Mouse (Mus musculus) urinary bladder, postnatal 36 days (tissue): ENCODE results near the gene Wdr93.

Experiments
- DNase-seq, 2 experiments: peaks; one replicate each; pipeline ENCODE4 v3.0.0; 2022; ENCODE audit warnings: low spot score in 2 of 2, mixed read lengths in 1 of 2

Gene Wdr93

DNA sequence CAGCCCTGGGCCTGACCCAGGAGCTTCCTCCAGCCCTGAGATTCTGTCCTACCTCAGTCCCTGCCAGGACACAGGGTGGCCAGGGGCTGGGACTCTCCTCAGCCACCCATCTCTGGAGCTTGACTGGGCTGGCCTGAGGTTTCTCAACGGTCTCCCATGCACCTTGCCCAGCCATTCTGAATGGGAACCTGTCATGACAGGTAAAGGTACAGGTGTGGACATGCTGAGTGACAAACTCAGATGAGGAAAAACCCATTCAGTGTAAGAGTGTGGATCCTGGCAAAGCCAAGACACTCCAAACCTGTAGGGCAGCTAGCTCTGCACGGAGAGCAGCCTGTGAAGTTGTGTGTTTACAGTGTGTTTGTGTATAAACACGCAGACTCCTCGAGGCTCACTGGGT lies 57.4 kb downstream of the Wdr93 start:
- peak in 1 of 2 experiments; percentile 50 for DNase-seq

DNA sequence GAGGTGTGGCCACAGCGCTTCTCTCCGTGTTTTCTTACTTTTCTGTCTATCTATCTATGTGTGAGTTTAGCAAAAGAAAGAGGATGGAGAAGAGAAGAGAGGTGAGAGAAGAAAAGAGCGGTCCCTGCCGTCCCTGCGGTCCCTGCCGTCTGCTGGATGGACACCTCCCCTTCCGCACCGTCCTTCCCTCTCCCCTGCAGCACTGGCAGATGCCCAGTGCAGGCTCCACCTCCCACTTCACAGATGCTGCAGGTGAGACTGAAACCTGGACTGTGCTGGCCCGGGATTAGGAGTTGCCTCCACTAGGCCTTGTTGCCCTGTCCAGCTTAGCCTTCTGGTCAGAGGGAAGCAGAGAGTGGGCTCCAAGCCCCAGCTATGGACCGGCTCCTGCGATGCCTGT lies 58.4 kb downstream of the Wdr93 start:
- DNase-seq: no peak

DNA sequence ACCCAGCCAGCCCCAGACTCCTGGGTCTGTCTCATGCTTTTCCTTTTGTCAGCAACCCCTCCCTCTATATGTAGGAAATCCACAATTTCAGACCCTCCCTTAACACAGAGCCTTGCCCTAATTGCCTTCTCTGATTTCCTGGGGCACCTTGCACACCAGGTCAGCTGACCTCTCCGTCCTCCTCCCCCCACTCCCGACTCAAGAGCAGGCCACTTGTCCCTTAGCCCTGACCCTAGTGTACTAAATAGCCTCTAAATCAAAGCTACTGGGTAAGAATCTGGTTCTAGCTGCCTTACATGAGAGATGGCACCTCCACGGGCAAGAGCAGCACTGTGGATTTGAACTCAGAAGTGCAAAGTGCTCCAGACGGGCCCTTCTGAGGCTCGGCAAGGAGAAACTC lies 59.1 kb downstream of the Wdr93 start:
- DNase-seq: no peak

DNA sequence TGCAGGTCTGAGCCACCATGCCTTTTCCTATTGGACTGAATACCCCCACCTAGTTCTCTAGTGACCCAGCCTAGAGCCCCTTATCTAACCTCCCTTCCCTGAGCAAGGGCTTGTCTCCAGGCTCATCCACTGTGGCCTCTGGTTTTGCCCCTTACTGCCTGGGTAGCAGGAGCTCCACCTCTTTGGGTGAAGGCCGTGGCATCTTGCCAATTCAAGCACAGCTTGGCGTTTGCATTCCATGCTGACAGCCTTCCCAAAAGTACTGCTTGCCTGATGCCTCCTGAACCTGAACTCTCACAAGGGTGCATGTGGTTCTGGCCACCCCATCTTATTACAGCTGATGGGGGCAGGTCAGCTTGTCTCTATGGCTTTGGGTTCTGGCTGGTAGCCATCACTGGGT lies 60.9 kb downstream of the Wdr93 start:
- no peak for DNase-seq

DNA sequence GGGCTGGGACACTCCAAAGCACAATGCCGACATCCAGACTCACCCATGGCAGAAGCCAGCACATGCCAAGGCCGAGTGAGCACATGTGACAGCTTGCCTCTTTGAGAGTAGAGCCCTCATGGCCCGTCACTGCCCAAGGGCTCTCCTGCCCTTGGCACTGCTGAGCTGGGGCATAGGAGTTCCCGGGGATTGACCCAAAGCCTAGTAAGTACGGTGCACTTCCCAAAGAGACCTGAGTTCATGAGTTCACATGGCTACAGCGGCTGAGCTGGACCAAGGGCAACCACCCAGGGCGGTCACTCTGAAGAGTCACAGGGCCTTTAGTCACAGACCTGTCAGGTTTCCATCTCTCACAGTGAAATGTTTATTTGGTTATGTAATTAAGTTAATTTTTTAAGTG lies 65.6 kb downstream of the Wdr93 start:
- DNase-seq: no peak

DNA sequence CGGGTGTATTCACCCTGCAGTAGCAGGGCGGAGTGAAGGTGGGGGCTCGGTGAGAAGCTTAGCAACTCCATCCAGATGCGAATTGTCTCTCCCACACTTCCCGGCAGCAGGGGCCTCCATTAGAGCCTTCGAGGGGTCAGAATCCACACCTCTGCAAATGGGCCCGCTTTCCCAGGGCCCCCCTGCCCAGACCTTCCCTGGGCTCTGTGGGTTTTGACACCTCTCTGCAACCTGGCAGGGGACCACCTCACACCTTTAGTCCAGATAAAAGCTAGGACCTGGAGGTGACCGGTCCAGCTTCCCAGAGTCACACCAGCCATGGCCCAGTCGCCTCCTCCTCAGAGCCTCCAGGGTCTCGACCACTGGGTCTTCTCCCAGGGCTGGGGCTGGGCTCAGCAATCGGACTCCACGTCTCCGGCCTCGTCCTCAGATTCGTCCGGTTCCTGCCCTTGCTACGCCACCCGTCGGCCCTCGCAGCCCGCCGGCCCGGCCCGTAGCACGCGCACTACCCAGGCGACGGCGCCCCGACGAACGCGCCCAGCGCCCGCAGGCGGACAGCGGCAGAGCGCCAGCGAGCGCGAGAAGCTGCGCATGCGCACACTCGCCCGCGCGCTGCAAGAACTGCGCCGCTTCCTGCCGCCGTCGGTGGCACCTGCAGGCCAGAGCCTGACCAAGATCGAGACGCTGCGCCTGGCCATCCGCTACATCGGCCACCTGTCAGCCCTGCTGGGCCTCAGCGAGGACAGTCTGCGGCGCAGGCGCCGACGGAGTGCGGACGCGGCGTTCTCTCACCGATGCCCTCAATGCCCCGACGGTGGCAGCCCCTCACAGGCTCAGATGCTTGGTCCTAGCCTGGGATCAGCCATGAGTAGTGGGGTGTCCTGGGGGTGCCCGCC lies 67.9 kb downstream of the Wdr93 start, which contains the start of gene Mesp2:
TSS of gene Mesp2 (plus strand) at position 117 of the 896 bp plus-strand sequence.
- peak; percentile 50 to 68 for DNase-seq

DNA sequence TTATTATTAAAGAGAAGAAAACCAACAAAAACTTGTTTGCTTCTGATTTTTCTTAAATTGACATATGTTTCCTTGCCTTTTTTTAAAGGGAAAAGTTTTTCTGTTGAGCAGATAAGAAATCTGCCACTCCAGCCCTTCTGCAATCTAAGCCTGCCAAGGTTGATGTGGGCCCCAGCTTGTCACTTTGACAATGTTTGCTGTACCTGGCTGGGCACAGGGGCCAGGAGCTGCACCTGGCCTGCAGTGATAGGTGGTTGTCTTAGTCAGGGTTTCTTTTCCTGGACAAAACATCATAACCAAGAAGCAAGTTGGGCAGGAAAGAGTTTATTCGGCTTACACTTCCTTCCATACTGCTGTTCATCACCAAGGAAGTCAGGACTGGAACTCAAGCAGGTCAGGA lies 70.4 kb downstream of the Wdr93 start:
- no peak for DNase-seq

DNA sequence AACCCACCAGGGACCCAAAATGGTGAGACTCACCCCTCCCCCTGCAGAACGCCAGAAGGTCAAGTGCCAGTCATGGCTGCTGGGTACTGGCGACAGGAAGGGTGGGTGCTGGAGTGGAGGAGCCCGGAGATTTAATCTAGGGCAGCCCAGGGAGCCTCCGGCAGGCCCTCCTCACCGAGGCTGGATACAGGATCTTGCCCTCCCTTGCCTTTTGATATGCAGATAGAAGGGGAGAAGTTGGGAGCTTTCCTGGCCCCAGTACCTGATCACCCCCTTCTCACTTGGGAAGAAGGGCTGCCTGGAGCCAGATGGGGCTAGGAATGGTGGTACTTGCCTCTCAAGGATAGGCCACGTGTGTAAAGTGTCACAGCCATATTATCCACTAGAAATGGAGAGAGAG lies 75.4 kb downstream of the Wdr93 start:
- DNase-seq: no peak

DNA sequence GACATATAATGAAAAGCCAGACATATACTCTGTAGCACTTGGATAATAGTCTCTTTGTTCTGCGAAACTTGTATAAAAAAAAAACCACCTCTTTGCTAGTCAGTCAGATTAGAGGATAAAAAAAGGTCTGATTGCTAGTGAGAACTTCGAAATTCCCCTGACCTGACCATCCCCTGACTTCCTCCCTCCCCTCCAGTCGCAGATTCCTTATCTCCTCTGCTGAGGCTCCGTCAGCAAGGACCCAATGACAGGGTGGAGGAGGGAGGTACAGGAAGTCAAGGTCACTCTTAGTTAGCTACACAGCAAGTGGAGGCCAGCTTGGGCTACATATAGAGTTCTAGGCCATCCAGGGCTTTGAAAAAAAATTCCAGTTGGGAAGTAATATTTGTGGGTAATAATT lies 76.6 kb downstream of the Wdr93 start:
- DNase-seq: no peak

DNA sequence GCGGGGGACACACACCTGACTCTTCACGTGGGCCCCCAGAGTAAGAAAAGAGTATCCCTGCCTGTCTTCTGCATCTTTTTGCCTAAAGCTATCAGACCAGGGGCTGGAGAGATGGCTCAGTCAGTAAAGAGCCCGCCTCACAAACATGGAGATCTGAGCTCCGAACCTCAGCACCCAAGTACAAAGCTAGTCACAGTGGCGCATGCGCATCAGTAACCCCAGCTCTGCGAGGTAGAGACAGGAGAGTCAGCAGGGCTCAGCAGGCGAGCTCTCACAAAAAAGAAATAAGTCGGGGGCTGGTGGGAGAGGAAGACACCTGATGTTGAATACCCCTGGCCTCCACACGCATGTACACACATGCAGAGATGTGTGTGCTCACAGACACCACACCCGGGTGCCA lies 77.0 kb downstream of the Wdr93 start:
- DNase-seq: no peak

DNA sequence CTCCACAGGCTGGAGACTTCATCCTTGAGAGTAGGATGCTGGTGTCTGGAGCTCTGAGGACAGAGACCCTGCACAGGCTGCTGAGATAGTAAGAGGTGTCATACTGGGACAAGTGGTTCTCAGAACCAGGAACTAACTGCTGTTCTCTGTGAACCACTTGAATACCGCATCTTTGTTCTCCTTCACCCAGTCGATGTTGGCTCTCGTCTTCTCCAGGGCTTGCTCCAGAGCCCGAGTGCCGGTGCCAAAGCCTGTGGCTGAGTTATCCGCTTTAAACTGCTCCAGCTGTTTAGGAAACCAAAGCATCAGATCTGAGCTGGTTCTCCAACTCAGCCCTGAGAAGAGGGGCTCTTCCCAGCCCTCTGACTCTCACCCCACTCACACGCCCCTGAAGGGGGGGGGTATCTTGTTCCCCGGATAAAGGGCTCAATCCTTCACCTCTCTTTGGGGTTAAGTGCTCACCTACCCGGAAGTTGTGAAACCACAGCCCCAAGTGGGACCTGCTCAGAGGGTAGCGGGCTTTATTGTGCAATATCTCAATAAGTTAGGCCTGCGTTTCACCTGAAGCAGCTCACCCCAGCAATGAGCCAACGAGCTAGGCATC lies 79.2 kb downstream of the Wdr93 start:
- no peak for DNase-seq

DNA sequence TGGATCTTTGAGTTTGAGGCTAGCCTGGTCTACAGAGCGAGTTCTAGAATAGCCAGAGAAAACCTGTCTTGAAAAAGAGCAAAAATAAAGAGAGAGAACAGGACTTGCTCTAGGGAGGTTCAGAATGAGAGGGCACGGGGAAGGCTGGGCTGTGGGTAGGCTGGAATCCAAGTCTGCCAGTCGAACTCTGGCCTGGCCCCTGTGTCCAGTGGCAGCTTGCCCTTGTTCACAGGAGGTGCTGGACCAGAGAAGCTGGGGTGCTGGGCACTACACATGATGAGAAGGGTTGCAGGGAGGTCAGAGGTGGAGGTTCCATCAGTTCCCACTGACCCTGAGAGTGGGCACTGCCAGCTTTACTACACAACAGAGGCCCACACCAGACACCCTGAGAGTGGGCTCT lies 85.4 kb downstream of the Wdr93 start:
- no peak for DNase-seq

DNA sequence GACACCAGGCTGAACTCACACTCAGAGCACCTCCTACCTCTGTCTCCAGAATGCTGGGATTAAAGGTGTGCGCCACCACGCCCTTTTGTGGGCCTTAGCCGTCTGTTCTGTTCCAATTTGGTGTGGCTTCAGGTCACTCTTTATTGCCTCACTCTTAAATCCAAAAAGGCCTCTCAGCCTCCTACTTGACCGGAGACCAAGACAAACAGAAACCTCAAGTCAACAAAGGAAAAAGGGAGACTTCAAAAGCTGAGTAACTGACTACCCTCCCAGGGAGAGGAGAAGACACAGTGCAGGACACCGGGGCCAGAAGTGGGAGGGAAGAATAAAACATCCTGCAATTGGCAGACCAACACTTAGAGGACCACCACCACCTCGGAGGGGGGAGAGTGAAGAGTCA lies 88.2 kb downstream of the Wdr93 start:
- no peak for DNase-seq

DNA sequence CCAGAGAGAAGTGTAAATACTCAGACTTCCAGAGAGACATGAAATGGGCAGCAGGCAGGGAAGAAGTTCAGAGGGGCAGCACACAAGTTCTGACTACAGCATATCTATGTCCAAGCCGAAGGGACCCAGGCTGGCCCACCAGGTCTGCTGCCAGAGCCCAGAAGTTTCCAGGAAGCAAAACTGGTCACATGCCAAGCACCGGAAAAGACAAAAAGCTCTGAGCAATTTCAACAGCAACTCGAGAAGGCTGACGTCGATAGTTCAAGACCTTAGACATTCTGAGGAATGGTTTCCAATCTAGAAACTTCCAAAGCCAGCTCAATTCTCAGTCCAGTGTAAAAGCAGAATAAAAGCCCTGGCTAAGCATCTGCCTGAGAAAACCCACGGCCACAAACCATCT lies 88.6 kb downstream of the Wdr93 start:
- no peak for DNase-seq

DNA sequence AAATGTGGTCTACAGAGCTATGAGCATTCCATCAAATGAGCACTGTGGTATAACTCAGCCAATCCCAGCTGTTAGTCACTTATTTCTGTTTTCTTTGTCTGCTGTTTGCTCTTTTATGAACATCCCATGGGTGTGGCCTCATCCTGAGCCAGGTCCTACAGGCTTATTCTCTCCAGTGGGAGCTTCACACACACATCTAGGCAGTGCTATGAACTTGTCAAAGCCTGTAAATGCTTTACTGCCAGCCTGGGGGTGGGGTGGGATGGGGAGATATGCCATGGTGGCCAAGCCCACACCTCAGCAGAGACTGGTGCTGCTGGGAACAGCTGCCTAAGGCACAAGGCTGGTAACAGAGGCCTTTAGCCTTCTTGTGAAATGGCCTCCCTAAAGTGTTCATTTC lies 90.0 kb downstream of the Wdr93 start:
- no peak for DNase-seq

DNA sequence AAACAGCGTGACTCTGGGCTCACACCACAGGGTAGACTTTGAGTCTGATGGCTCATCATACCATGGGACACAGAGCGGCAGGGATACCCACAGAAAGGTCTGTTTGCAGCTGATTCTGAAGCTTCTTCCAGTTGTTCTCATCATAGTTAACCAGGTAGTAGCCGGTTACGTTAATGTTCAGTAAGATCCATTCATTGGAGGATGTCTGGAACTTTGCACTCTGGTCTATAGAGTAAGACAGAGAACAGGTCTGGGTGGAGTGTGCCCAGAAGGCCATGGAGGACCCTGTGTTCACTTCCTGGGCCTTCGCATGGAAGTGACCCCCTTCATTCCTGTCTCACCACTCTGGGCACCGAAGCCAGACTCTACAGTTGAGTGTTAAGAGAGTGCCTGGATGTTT lies 92.2 kb downstream of the Wdr93 start:
- no peak for DNase-seq
